23 mouse cellular contexts compared by ENCODE assay signal in the genomic region with DNA sequence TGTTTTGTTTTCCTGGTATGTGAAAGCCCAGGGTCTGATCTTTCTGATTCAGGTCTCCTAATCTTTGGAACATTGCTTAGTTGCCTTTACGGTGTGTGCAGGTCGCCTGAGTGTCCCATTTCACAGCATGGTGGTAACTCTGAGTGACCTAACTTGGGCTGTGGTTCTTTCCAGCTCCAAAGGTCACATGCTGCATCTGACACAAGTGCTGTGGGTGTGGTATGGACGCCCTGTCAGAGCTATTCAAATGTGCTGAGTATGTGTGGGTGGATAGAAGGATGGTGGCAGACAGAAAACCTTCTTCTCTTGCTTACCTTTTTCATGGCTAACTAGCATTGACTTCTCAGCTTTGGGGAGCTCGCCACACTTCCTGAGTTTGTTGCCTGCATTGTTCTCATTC.
DNase-seq lines count a peak whose midpoint lies in the region; TF ChIP-seq lines count a peak whose summit lies in the region.
"Had no signal": no experiment of that assay in that cellular context is flagged by ENCODE, and none has a peak within 500 bp of the region (broad histone marks: within the 10 kb centered on the region; RNA-seq: fewer than 3 reads in every experiment).

No protein-coding gene starts in this region.

- DNase-seq in 416B (ENCODE audit: low read depth), result peak; percentile 58
- DNase-seq in CD4-positive, CD25-positive, alpha-beta regulatory T cell, adult 2 months (ENCODE audit: low read depth, low spot score), result peak; percentile 57
- DNase-seq in induced T-regulatory cell, adult 2 months (ENCODE audit: low read depth), result peak; percentile 51
- no peak for DNase-seq in lung, postnatal 4 days
- no peak for DNase-seq in kidney, postnatal 4 days
- DNase-seq in spleen, adult 18-20 months, result no peak
- DNase-seq: adrenal gland, postnatal 36 days; cerebellum, adult 9-10 months; gastrocnemius, postnatal 10 days; heart, postnatal 10 days; kidney, adult 9 months; kidney, postnatal 25 days; lung, postnatal 36 days; thymus, postnatal 14 days had no signal

- H3K27ac ChIP-seq in small intestine, adult 2 months (ENCODE audit: insufficient read depth, low read depth, low read length), result peak overlapping the region; percentile 93
- H3K27ac ChIP-seq: embryonic facial prominence, embryonic 10.5 days; hindbrain, embryonic 10.5 days; hindbrain, postnatal 0 days; liver, embryonic 15.5 days; lung, embryonic 15.5 days; midbrain, embryonic 15.5 days; neural tube, embryonic 15.5 days had no signal

- H3K36me3 ChIP-seq in small intestine, adult 2 months (ENCODE audit: control insufficient read depth, insufficient read depth, low read length), result no peaks in the 10 kb centered on the region
- H3K36me3 ChIP-seq: embryonic facial prominence, embryonic 10.5 days; heart, embryonic 12.5 days; liver, embryonic 15.5 days; lung, embryonic 15.5 days; midbrain, embryonic 15.5 days; neural tube, embryonic 15.5 days had no signal

- 54% methylated on average over 4 of the region's 4 CpGs for WGBS in small intestine, adult 2 months

- H3K4me1 ChIP-seq in small intestine, adult 2 months (ENCODE audit: control insufficient read depth, insufficient read depth, insufficient read length, low read length), result peaks cover 13% of the 10 kb centered on the region; the same call in 1 of the 2 replicates
- H3K4me1 ChIP-seq: heart, embryonic 12.5 days; liver, embryonic 15.5 days; lung, embryonic 15.5 days; midbrain, embryonic 15.5 days had no signal

- no peak overlapping the region for H3K4me3 ChIP-seq in small intestine, adult 2 months (ENCODE audit: low read depth, low read length)
- H3K4me3 ChIP-seq: embryonic facial prominence, embryonic 10.5 days; heart, embryonic 12.5 days; hindbrain, embryonic 10.5 days; liver, embryonic 15.5 days; lung, embryonic 15.5 days; midbrain, embryonic 15.5 days; neural tube, embryonic 15.5 days had no signal

- no peak for TF ChIP-seq POLR2A in small intestine, adult 2 months (IDR thresholded peaks at IDR 0.05; ENCODE audit: low read depth, low read length)

- H3K27me3 ChIP-seq in small intestine, adult 2 months (ENCODE audit: control insufficient read depth, insufficient read depth, low read length), result no peaks in the 10 kb centered on the region
- H3K27me3 ChIP-seq: heart, embryonic 12.5 days; liver, embryonic 15.5 days; lung, embryonic 15.5 days; midbrain, embryonic 15.5 days; neural tube, embryonic 15.5 days had no signal

- TF ChIP-seq CTCF in small intestine, adult 2 months (IDR thresholded peaks at IDR 0.05; ENCODE audit: extremely low read depth, insufficient read length, insufficient replicate concordance, low read depth, low read length), result no peak

Comparison
In these comparisons a context has a peak if more than half of its experiments do, and no peak if none do; other contexts are left out.
1. DNase-seq: peak in 416B (single experiment), CD4-positive, CD25-positive, alpha-beta regulatory T cell, adult 2 months (single experiment) and induced T-regulatory cell, adult 2 months (single experiment); none in lung, postnatal 4 days (0 of 2), kidney, postnatal 4 days (0 of 2) and spleen, adult 18-20 months (0 of 2).